ENCODE assay signal across 38 mouse cellular contexts in genomic region chr7:31119556-31119955, GRCm38 (mm10). TPM values are rescaled to one million over a fixed set of nuclear protein-coding genes. Genes with fewer than 3 reads are reported as not detected.
"Had no signal": no experiment of that assay in that cellular context is flagged by ENCODE, and none has a peak within 500 bp of the region (broad histone marks: within the 10 kb centered on the region; RNA-seq: fewer than 3 reads in every experiment).

No protein-coding gene starts in this region.

- H3K4me1 ChIP-seq: midbrain, embryonic 13.5 days; midbrain, embryonic 15.5 days had no signal

- H3K4me3 ChIP-seq: limb, embryonic 10.5 days; limb, embryonic 12.5 days; limb, embryonic 13.5 days; limb, embryonic 15.5 days; liver, embryonic 12.5 days; liver, embryonic 13.5 days; liver, embryonic 15.5 days; lung, embryonic 15.5 days; megakaryocyte, embryonic 14.5 days; midbrain, embryonic 10.5 days; midbrain, embryonic 12.5 days; midbrain, embryonic 13.5 days; midbrain, embryonic 15.5 days; myocyte; neural tube, embryonic 12.5 days; neural tube, embryonic 13.5 days had no signal

- DNase-seq: left cerebral cortex, postnatal 4 days; liver; liver, embryonic 13.5 days; liver, postnatal 0 days; lung, adult 18-20 months; lung, adult 2 months; lung, embryonic 14.5 days; lung, postnatal 10 days; lung, postnatal 14 days; lung, postnatal 36 days; lung, postnatal 4 days; midbrain, embryonic 14.5 days had no signal

- H3K27ac ChIP-seq: limb, embryonic 10.5 days; limb, embryonic 12.5 days; limb, embryonic 13.5 days; limb, embryonic 15.5 days; liver, embryonic 12.5 days; liver, embryonic 13.5 days; liver, embryonic 14.5 days; liver, embryonic 15.5 days; lung, embryonic 15.5 days; macrophage; midbrain, embryonic 10.5 days; midbrain, embryonic 12.5 days; midbrain, embryonic 13.5 days; midbrain, embryonic 15.5 days; neural tube, embryonic 12.5 days; neural tube, embryonic 13.5 days had no signal

RNA-seq across cellular contexts. Expression of gene Hpn, which starts 4.5 kb away (rescaled TPM):
- polyA plus RNA-seq: myocyte had no signal

RNA-seq across cellular contexts. Expression of gene Scn1b, which starts 7.2 kb away (rescaled TPM):
- total RNA-seq: megakaryocyte-erythroid progenitor cell, adult 5-6 weeks had no signal

RNA-seq across cellular contexts. Expression of gene Fxyd3, which starts 43.1 kb away (rescaled TPM):
- total RNA-seq: left cerebral cortex, postnatal 14 days; left cerebral cortex, postnatal 25 days; left cerebral cortex, postnatal 36 days; left cerebral cortex, postnatal 4 days; megakaryocyte progenitor cell, adult 5-6 weeks; megakaryocyte, adult 5-6 weeks; megakaryocyte-erythroid progenitor cell, adult 5-6 weeks; monocyte, adult 5-6 weeks had no signal
- polyA plus RNA-seq: macrophage; midbrain, embryonic 14.5 days; midbrain, embryonic 15.5 days; midbrain, embryonic 16.5 days; midbrain, postnatal 0 days had no signal
